Mouse (Mus musculus): ENCODE results near the gene Gpsm1. TPM values are rescaled to one million over a fixed set of nuclear protein-coding genes. Genes with fewer than 3 reads are reported as not detected.
A peak's percentile ranks its signal among the peaks of the same experiment; 100 is the strongest.

Gpsm1 gene
- total RNA-seq (2012; rRNA removed): 9.4 and 13.9 TPM in 2 replicates

DNA sequence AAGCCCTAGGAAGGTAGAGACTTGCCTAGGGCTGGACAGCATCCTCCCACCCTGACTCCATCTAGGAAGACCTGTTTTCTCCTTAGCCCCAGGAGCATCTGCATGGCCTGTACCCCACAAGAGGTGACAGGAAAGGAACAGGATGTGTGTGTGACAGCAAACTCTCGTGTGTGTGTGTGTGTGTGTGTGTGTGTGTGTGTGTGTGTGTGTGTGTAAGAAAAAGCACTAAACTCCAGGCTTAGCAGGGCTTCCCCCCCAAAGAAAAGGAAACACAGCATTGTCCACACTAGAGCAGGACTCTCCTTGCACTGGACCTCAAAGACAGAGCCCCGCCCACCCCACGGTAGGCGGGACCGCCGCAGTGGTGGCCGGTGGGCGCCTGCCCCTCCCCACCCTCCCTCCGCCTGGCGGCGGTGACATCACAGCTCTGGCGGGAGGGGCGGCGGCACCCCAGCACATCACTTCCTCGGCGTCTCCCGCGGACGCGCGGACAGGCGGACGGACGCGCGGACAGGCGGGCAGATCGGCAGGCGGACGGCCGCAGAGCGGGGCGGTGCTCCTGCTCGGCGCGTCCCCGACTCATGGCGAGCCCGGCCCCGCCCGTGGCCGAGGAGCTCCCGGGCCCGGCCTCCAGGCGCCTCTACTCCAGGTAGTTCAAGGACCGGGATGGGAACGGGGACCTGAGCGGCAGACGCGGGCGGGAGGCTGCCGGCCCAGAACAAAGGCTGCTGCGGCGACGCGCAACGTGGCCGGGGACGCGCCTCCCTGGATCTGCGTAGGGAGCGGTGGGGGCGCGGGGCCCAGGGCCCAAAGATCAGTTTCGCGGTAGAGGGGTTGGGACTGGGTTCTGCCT, at the start of gene Gpsm1:
Gpsm1 (plus strand) TSS at position 444 of the 853 bp plus-strand sequence.
- H3K27ac ChIP-seq (ENCODE audit: insufficient read depth, low read depth, low read length, poor library complexity, severe bottlenecking): no peak within 1 kb of the TSS
- TF ChIP-seq ZC3H11A (IDR thresholded peaks at IDR 0.05; ENCODE audit: borderline replicate concordance, low read depth, low read length): no peak
- TF ChIP-seq HCFC1 (IDR thresholded peaks at IDR 0.05; ENCODE audit: borderline replicate concordance, insufficient read depth, low read length): no peak
- no peak for TF ChIP-seq CHD2 (IDR thresholded peaks at IDR 0.05; ENCODE audit: low read depth, low read length)
- TF ChIP-seq ZNF384 (IDR thresholded peaks at IDR 0.05; ENCODE audit: low read depth, low read length): no peak
- TF ChIP-seq MAFK (IDR thresholded peaks at IDR 0.05; ENCODE audit: insufficient read depth, low read depth, low read length): no peak
- in situ Hi-C loops (cut with MboI; ENCODE audit: low sequenced_read_pairs in 2 of 2, unreplicated experiment in 2 of 2): loop anchor here in 1 of 2 experiments (25.0 kb wide), 1 partner anchor 247 kb away; no protein-coding TSS in a partner anchor

DNA sequence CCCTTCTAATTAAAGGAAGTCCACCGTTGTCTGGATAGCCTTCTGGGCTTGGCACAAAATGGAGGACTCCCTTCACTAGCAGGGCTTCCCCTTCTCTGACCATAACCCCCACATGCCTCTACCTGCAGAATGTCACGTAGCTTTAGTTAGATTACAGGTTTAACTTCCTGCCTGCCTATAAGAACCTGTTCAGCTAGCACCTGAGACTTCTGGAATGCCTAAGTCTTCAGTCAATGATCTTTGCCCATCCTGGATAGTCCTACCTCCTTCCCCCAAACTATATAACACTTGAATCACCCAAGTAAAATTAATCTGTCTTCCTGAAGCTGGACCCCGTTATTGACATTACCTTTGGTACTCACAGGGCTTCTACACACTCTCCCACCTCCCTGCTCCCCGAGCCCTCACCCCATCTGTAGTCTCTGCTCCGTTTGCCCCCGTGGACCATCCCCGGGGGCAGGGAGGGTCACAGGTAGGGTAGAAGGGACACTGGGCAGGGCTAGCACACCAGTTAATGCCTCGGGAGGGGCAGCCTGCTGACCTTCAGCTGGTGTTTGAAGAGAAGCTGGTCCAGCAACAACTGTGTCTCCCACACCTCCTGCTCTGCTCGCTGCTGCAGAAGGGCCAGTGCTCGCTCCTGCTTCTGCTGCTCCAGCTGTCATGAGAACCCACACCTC, 49.1 kb upstream of the Gpsm1 start:
- TF ChIP-seq ZNF384 (IDR thresholded peaks at IDR 0.05; ENCODE audit: low read depth, low read length) (no peak), ZC3H11A (IDR thresholded peaks at IDR 0.05; ENCODE audit: borderline replicate concordance, low read depth, low read length) (no peak), HCFC1 (IDR thresholded peaks at IDR 0.05; ENCODE audit: borderline replicate concordance, insufficient read depth, low read length) (no peak), MAFK (IDR thresholded peaks at IDR 0.05; ENCODE audit: insufficient read depth, low read depth, low read length) (no peak), CHD2 (IDR thresholded peaks at IDR 0.05; ENCODE audit: low read depth, low read length) (no peak)
- Histone ChIP-seq H3K4me3 (ENCODE audit: insufficient read depth in 1 of 2, low read depth in 1 of 2, low read length in 2 of 2, poor library complexity in 1 of 2, severe bottlenecking in 1 of 2) (no peak overlapping the region), H3K9ac (ENCODE audit: insufficient read depth, low read depth, low read length, poor library complexity, severe bottlenecking) (no peak overlapping the region), H3K27ac (ENCODE audit: insufficient read depth, low read depth, low read length, poor library complexity, severe bottlenecking) (no peak overlapping the region), H3K36me3 (ENCODE audit: control insufficient read depth, insufficient read depth, low read length, poor library complexity, severe bottlenecking) (no peaks in the 10 kb centered on the region), H3K9me3 (ENCODE audit: control insufficient read depth, insufficient read depth, low read depth, low read length) (no peaks in the 10 kb centered on the region), H3K4me1 (ENCODE audit: control insufficient read depth in 2 of 2, insufficient read depth in 2 of 2, low read length in 2 of 2, poor library complexity in 1 of 2) (no peaks in the 10 kb centered on the region)
- no peak for DNase-seq (ENCODE audit: low read depth, low spot score)
- in situ Hi-C loops (cut with MboI; ENCODE audit: low sequenced_read_pairs in 2 of 2, unreplicated experiment in 2 of 2): no loop called here

More for the DNA sequence above, at the start of gene Gpsm1:
- H3K9ac ChIP-seq (ENCODE audit: insufficient read depth, low read depth, low read length, poor library complexity, severe bottlenecking): peak within 1 kb of the TSS; percentile 71
- H3K4me3 ChIP-seq (ENCODE audit: insufficient read depth in 1 of 2, low read depth in 1 of 2, low read length in 2 of 2, poor library complexity in 1 of 2, severe bottlenecking in 1 of 2): peak within 1 kb of the TSS; percentile 54 to 79
- H3K36me3 ChIP-seq (ENCODE audit: control insufficient read depth, insufficient read depth, low read length, poor library complexity, severe bottlenecking): no peaks in the 10 kb centered on the region
- no peaks in the 10 kb centered on the region for H3K9me3 ChIP-seq (ENCODE audit: control insufficient read depth, insufficient read depth, low read depth, low read length)
- peaks cover 0 to 12% of the 10 kb centered on the region in 2 experiments; a peak in 1 of 4 replicates for H3K4me1 ChIP-seq (ENCODE audit: control insufficient read depth in 2 of 2, insufficient read depth in 2 of 2, low read length in 2 of 2, poor library complexity in 1 of 2)
- no peak for DNase-seq (ENCODE audit: low read depth, low spot score)

DNA sequence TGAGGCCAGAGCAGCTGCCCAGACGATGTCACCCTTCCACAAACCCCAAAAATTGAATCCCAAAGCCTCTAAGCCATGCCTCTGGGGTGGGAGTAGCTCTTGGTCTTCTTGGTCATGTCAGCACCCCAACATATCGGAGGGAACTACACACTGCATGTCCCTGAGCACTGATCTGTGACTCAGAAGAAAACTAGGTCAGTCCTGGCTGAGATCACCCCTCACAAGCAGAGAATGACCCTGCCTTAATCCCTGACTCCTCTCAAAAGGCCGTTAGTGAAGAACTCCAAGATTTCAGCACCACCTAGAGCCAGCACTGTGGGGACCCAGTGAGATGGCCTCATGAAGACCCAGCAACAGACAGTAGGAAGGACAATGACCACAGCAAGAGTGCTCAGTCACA, 47.1 kb upstream of the Gpsm1 start:
- in situ Hi-C loops (cut with MboI; ENCODE audit: low sequenced_read_pairs in 2 of 2, unreplicated experiment in 2 of 2): no loop called here
- DNase-seq (ENCODE audit: low read depth, low spot score): no peak
- H3K9me3 ChIP-seq (ENCODE audit: control insufficient read depth, insufficient read depth, low read depth, low read length): no peaks in the 10 kb centered on the region
- no peak overlapping the region for H3K4me3 ChIP-seq (ENCODE audit: insufficient read depth in 1 of 2, low read depth in 1 of 2, low read length in 2 of 2, poor library complexity in 1 of 2, severe bottlenecking in 1 of 2)
- H3K36me3 ChIP-seq (ENCODE audit: control insufficient read depth, insufficient read depth, low read length, poor library complexity, severe bottlenecking): no peaks in the 10 kb centered on the region
- no peak overlapping the region for H3K9ac ChIP-seq (ENCODE audit: insufficient read depth, low read depth, low read length, poor library complexity, severe bottlenecking)
- TF ChIP-seq MAFK (IDR thresholded peaks at IDR 0.05; ENCODE audit: insufficient read depth, low read depth, low read length): no peak
- no peak for TF ChIP-seq CHD2 (IDR thresholded peaks at IDR 0.05; ENCODE audit: low read depth, low read length)
- no peak for TF ChIP-seq ZNF384 (IDR thresholded peaks at IDR 0.05; ENCODE audit: low read depth, low read length)
- H3K4me1 ChIP-seq (ENCODE audit: control insufficient read depth in 2 of 2, insufficient read depth in 2 of 2, low read length in 2 of 2, poor library complexity in 1 of 2): no peaks in the 10 kb centered on the region
- no peak overlapping the region for H3K27ac ChIP-seq (ENCODE audit: insufficient read depth, low read depth, low read length, poor library complexity, severe bottlenecking)

DNA sequence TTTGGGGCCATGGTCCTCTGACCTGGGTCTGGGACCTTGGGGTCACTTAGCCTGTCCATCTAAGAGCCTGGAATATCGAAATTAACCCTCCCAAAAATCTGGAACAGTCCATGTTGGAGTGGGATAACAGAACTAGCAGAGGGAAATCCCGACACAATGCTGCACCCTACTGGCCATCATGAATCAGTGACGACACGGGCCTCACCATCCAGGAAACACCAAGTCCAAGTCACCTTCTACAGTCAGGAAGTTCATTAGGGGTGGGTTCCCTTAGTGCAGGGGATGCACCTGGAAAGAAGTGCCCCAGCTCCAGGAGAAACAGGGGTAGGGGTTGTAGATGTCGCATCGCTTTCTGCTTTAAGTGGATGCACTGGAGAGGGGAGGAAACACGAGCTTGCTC, 41.7 kb upstream of the Gpsm1 start:
- peak; percentile 31 for DNase-seq (ENCODE audit: low read depth, low spot score)
- peaks cover 0 to 3% of the 10 kb centered on the region in 2 experiments; a peak in 1 of 4 replicates for H3K4me1 ChIP-seq (ENCODE audit: control insufficient read depth in 2 of 2, insufficient read depth in 2 of 2, low read length in 2 of 2, poor library complexity in 1 of 2)
- in situ Hi-C loops (cut with MboI; ENCODE audit: low sequenced_read_pairs in 2 of 2, unreplicated experiment in 2 of 2): no loop called here
- no peak overlapping the region for H3K9ac ChIP-seq (ENCODE audit: insufficient read depth, low read depth, low read length, poor library complexity, severe bottlenecking)
- TF ChIP-seq ZC3H11A (IDR thresholded peaks at IDR 0.05; ENCODE audit: borderline replicate concordance, low read depth, low read length) (peak; percentile 66; the same call in 1 of the 2 replicates), CHD2 (IDR thresholded peaks at IDR 0.05; ENCODE audit: low read depth, low read length) (no peak)
- H3K4me3 ChIP-seq (ENCODE audit: insufficient read depth in 1 of 2, low read depth in 1 of 2, low read length in 2 of 2, poor library complexity in 1 of 2, severe bottlenecking in 1 of 2): no peak overlapping the region
- no peak overlapping the region for H3K27ac ChIP-seq (ENCODE audit: insufficient read depth, low read depth, low read length, poor library complexity, severe bottlenecking)
- H3K9me3 ChIP-seq (ENCODE audit: control insufficient read depth, insufficient read depth, low read depth, low read length): no peaks in the 10 kb centered on the region
- H3K36me3 ChIP-seq (ENCODE audit: control insufficient read depth, insufficient read depth, low read length, poor library complexity, severe bottlenecking): no peaks in the 10 kb centered on the region
